Mouse (Mus musculus) G1E (cell line): ENCODE data around the gene Rbx1.

Experiments
- CTCF ChIP-seq: IDR thresholded peaks from 2 replicates; pipeline ENCODE4 v1.5.1; 2012; ENCODE audit warnings: low read depth, low read length, inconsistent platforms, mixed read lengths
- TAL1 ChIP-seq: conservative IDR thresholded peaks from 2 replicates; pipeline ENCODE4 v1.6.1; 2012; ENCODE audit warnings: low read depth, low read length, inconsistent platforms, mixed read lengths

DNA sequence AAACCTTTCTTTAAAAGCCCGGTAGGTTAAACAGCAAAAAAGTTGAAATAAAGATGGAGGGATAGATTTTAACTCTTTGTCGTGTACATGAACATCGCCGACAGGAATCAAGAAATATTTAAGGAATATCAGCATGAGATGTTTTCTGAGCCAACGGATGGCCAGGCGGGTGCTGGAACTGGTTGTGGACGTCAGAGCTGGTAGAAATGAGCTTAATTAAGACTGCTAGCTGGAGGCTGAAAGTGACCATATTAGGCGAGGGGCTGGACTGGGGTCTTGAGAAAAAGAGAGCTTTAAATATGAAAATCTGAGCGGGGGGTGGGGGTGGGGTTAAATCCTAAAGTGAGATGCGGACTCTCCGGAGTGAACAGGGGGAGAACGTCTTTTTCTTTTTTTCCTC is 57.8 kb downstream of the Rbx1 start:
- no peak for TF ChIP-seq CTCF
- no peak for TF ChIP-seq TAL1
